Comparison of ENCODE assay signal across 12 mouse cellular contexts in genomic region chr9:56766629-56767357, GRCm38 (mm10). TPM values are rescaled to one million over a fixed set of nuclear protein-coding genes. Genes with fewer than 3 reads are reported as not detected.
DNase-seq lines count a peak whose midpoint lies in the region; ATAC-seq and TF ChIP-seq lines count a peak whose summit lies in the region.
"Had no signal": no experiment of that assay in that cellular context is flagged by ENCODE, and none has a peak within 500 bp of the region (broad histone marks: within the 10 kb centered on the region; RNA-seq: fewer than 3 reads in every experiment).

No protein-coding gene starts in this region.

- H3K27ac ChIP-seq in kidney, embryonic 16.5 days (ENCODE audit: low read length): no peak overlapping the region
- H3K27ac ChIP-seq in stomach, embryonic 14.5 days (ENCODE audit: low read length): no peak overlapping the region
- H3K27ac ChIP-seq in heart, adult 2 months: no peak overlapping the region
- H3K27ac ChIP-seq: embryonic facial prominence, embryonic 13.5 days; limb, embryonic 10.5 days; macrophage had no signal

- no peak for TF ChIP-seq POLR2A in lung, adult 2 months (IDR thresholded peaks at IDR 0.05; ENCODE audit: borderline replicate concordance, extremely low read depth, low read depth, low read length)
- TF ChIP-seq POLR2A in heart, adult 2 months (IDR thresholded peaks at IDR 0.05; ENCODE audit: insufficient read depth, low read depth, low read length): no peak

- no peaks in the 10 kb centered on the region for H3K79me2 ChIP-seq in heart, adult 2 months (replicated peaks; ENCODE audit: control insufficient read depth, insufficient read depth, low read length)

- intact Hi-C loops in heart, adult 2 months (cut with DNase I): no loop called here

- no peaks in the 10 kb centered on the region for H3K4me1 ChIP-seq in kidney, embryonic 16.5 days (ENCODE audit: insufficient read depth, low read length)
- H3K4me1 ChIP-seq in lung, adult 2 months (ENCODE audit: control insufficient read depth, insufficient read depth, low read length): peaks cover 5% of the 10 kb centered on the region; the same call in 1 of the 2 replicates
- H3K4me1 ChIP-seq in stomach, embryonic 14.5 days (ENCODE audit: control insufficient read depth, insufficient read depth, low read length): peaks cover 11% of the 10 kb centered on the region
- no peaks in the 10 kb centered on the region for H3K4me1 ChIP-seq in heart, adult 2 months (ENCODE audit: control insufficient read depth, insufficient read depth, low read length)

- ATAC-seq in kidney, embryonic 16.5 days (ENCODE audit: low FRiP score, low TSS enrichment): 0 out of 2 replicates have a peak, but pooled peaks have one; percentile 44
- ATAC-seq in stomach, embryonic 14.5 days (ENCODE audit: insufficient number of reproducible peaks, insufficient read depth, low FRiP score, low read depth): peak; percentile 71

- DNase-seq in kidney, postnatal 10 days: no peak
- peak; percentile 55 for DNase-seq in cerebellum, adult 9-11 months
- peak; percentile 59 for DNase-seq in lung, adult 2 months
- DNase-seq in heart, adult 2 months: no peak
- DNase-seq in B cell, adult 2 months: no peak
- DNase-seq in heart, adult 9 months (ENCODE audit: low spot score in 2 of 2): no peak

- H3K4me3 ChIP-seq in kidney, embryonic 16.5 days (ENCODE audit: low read length): no peak overlapping the region
- H3K4me3 ChIP-seq in lung, adult 2 months (replicated peaks; ENCODE audit: extremely low read depth, low read depth, low read length): no peak overlapping the region
- H3K4me3 ChIP-seq in stomach, embryonic 14.5 days (ENCODE audit: low read depth, low read length): no peak overlapping the region
- H3K4me3 ChIP-seq in heart, adult 2 months: no peak overlapping the region
- H3K4me3 ChIP-seq: embryonic facial prominence, embryonic 13.5 days; heart, embryonic 13.5 days; limb, embryonic 10.5 days had no signal

- no peak overlapping the region for H3K4me2 ChIP-seq in kidney, embryonic 16.5 days (replicated peaks; ENCODE audit: low read depth, low read length)
- H3K4me2 ChIP-seq in stomach, embryonic 14.5 days (replicated peaks; ENCODE audit: low read depth, low read length): no peak overlapping the region
- H3K4me2 ChIP-seq: embryonic facial prominence, embryonic 13.5 days; heart, embryonic 13.5 days had no signal

- no peak for TF ChIP-seq EP300 in heart, adult 2 months (IDR thresholded peaks at IDR 0.05; ENCODE audit: insufficient read depth, low read depth, low read length)

- no peaks in the 10 kb centered on the region for H3K27me3 ChIP-seq in kidney, embryonic 16.5 days (ENCODE audit: insufficient read depth, low read length)
- no peaks in the 10 kb centered on the region for H3K27me3 ChIP-seq in stomach, embryonic 14.5 days (ENCODE audit: control insufficient read depth, insufficient read depth, low read length)
- H3K27me3 ChIP-seq in heart, adult 2 months (ENCODE audit: control insufficient read depth, insufficient read depth, low read length): no peaks in the 10 kb centered on the region
- H3K27me3 ChIP-seq: embryonic facial prominence, embryonic 13.5 days had no signal

- no peak overlapping the region for H3K9ac ChIP-seq in kidney, embryonic 16.5 days (replicated peaks; ENCODE audit: low read length)
- H3K9ac ChIP-seq in stomach, embryonic 14.5 days (replicated peaks; ENCODE audit: low read depth, low read length): no peak overlapping the region
- no peak overlapping the region for H3K9ac ChIP-seq in heart, adult 2 months (ENCODE audit: low read depth, low read length)
- H3K9ac ChIP-seq: embryonic facial prominence, embryonic 13.5 days; heart, embryonic 13.5 days had no signal

- 48% methylated on average over 11 of the region's 11 CpGs for WGBS in kidney, embryonic 16.5 days
- 45% methylated on average over 11 of the region's 11 CpGs for WGBS in lung, adult 2 months
- 35% methylated on average over 11 of the region's 11 CpGs for WGBS in stomach, embryonic 14.5 days
- 68% methylated on average over 11 of the region's 11 CpGs for WGBS in heart, adult 2 months

- H3K36me3 ChIP-seq in kidney, embryonic 16.5 days (ENCODE audit: insufficient read depth, low read length): no peaks in the 10 kb centered on the region
- H3K36me3 ChIP-seq in stomach, embryonic 14.5 days (ENCODE audit: control insufficient read depth, insufficient read depth, low read length): no peaks in the 10 kb centered on the region
- H3K36me3 ChIP-seq in heart, adult 2 months (ENCODE audit: control insufficient read depth, insufficient read depth, low read length): no peaks in the 10 kb centered on the region
- H3K36me3 ChIP-seq: embryonic facial prominence, embryonic 13.5 days; heart, embryonic 13.5 days; limb, embryonic 10.5 days had no signal

- TF ChIP-seq CTCF in lung, adult 2 months (IDR thresholded peaks at IDR 0.05; ENCODE audit: insufficient read depth, low read length): no peak
- TF ChIP-seq CTCF in heart, adult 2 months (IDR thresholded peaks at IDR 0.05): no peak

- no peaks in the 10 kb centered on the region for H3K9me3 ChIP-seq in kidney, embryonic 16.5 days (ENCODE audit: low read length)
- no peaks in the 10 kb centered on the region for H3K9me3 ChIP-seq in stomach, embryonic 14.5 days (ENCODE audit: control insufficient read depth, low read depth, low read length)
- H3K9me3 ChIP-seq: embryonic facial prominence, embryonic 13.5 days; heart, embryonic 13.5 days; limb, embryonic 10.5 days had no signal

RNA-seq across cellular contexts. Expression of gene Lingo1, which starts 29.5 kb away (rescaled TPM):
- polyA plus RNA-seq in kidney, embryonic 16.5 days (2015; fragmentation: Nextera tagmentation; extraction: Ambion mirVana): 3.2 and 4.4 TPM in 2 replicates
- 4.4 and 6.8 TPM in 2 replicates for polyA plus RNA-seq in lung, adult 2 months (2012; rRNA removed)
- polyA plus RNA-seq in stomach, embryonic 14.5 days (2014; fragmentation: Nextera tagmentation; extraction: Ambion mirVana): 3.0 and 3.5 TPM in 2 replicates
- 1 to 10 TPM; 1.2 to 1.3 TPM for total RNA-seq in heart, adult 2 months (2021)
- polyA plus RNA-seq in heart, adult 2 months (2012; rRNA removed): 5.5 and 6.1 TPM in 2 replicates
- polyA plus RNA-seq: macrophage had no signal

Comparison
In these comparisons a context has a peak if more than half of its experiments do, and no peak if none do; other contexts are left out.
1. DNase-seq: peak in cerebellum, adult 9-11 months (single experiment) and lung, adult 2 months (single experiment); none in kidney, postnatal 10 days (single experiment), heart, adult 2 months (0 of 2), B cell, adult 2 months (0 of 2) and heart, adult 9 months (0 of 2).